Mouse (Mus musculus) embryo, embryonic 10.5 days (tissue): ENCODE results near the gene Col24a1.
"Not testable (repeated sequence)": the region's sequence is repeated elsewhere in the genome, so short reads cannot be mapped to it uniquely, and the experiment has no call there.

ENCODE experiments used
- DNase-seq: peaks from one replicate; pipeline ENCODE4 v3.0.0-alpha.2; 2015; ENCODE audit warnings: low spot score

Gene Col24a1

GRCm38 (mm10) chr3:145356865-145357487 is 64.7 kb downstream of the Col24a1 start:
- DNase-seq, result no peak

GRCm38 (mm10) chr3:145365227-145365626 is 73.0 kb downstream of the Col24a1 start:
- peak; percentile 52 for DNase-seq

GRCm38 (mm10) chr3:145367176-145367717 is 75.0 kb downstream of the Col24a1 start:
- DNase-seq, result peak; percentile 9

GRCm38 (mm10) chr3:145376298-145376697 is 84.0 kb downstream of the Col24a1 start:
- no peak for DNase-seq

- no peak for DNase-seq
Measured at GRCm38 (mm10) chr3:145383095-145383494, 90.8 kb downstream of the Col24a1 start.

GRCm38 (mm10) chr3:145386434-145386833 is 94.2 kb downstream of the Col24a1 start:
- DNase-seq, result no peak

GRCm38 (mm10) chr3:145390681-145391080 is 98.4 kb downstream of the Col24a1 start:
- no peak for DNase-seq

GRCm38 (mm10) chr3:145391986-145392659 is 99.9 kb downstream of the Col24a1 start:
- DNase-seq, result no peak

GRCm38 (mm10) chr3:145399173-145399572 is 106.9 kb downstream of the Col24a1 start:
- no peak for DNase-seq

- DNase-seq, result no peak
Measured at GRCm38 (mm10) chr3:145402257-145402656, 110.0 kb downstream of the Col24a1 start.

- no peak for DNase-seq
Measured at GRCm38 (mm10) chr3:145402994-145403393, 110.7 kb downstream of the Col24a1 start.

- DNase-seq, result peak; percentile 44
Measured at GRCm38 (mm10) chr3:145408045-145408444, 115.8 kb downstream of the Col24a1 start.

GRCm38 (mm10) chr3:145412137-145412536 is 119.9 kb downstream of the Col24a1 start:
- peak; percentile 45 for DNase-seq

GRCm38 (mm10) chr3:145414362-145414761 is 122.1 kb downstream of the Col24a1 start:
- no peak for DNase-seq

- DNase-seq, result no peak
Measured at GRCm38 (mm10) chr3:145417809-145418208, 125.5 kb downstream of the Col24a1 start.

- DNase-seq, result no peak
Measured at GRCm38 (mm10) chr3:145420421-145420820, 128.1 kb downstream of the Col24a1 start.

- no peak for DNase-seq
Measured at GRCm38 (mm10) chr3:145422044-145422443, 129.8 kb downstream of the Col24a1 start.

GRCm38 (mm10) chr3:145438352-145438751 is 146.1 kb downstream of the Col24a1 start:
- DNase-seq, result no peak

- DNase-seq, result no peak
Measured at GRCm38 (mm10) chr3:145439086-145439485, 146.8 kb downstream of the Col24a1 start.

- no peak for DNase-seq
Measured at GRCm38 (mm10) chr3:145440993-145441392, 148.7 kb downstream of the Col24a1 start.

- DNase-seq, result peak; percentile 70
Measured at GRCm38 (mm10) chr3:145442268-145442667, 150.0 kb downstream of the Col24a1 start.

GRCm38 (mm10) chr3:145443167-145443566 is 150.9 kb downstream of the Col24a1 start:
- DNase-seq, result not testable (repeated sequence)

GRCm38 (mm10) chr3:145457039-145457438 is 164.8 kb downstream of the Col24a1 start:
- no peak for DNase-seq
